Mouse (Mus musculus) lung, embryonic 14.5 days (tissue): Measurements from ENCODE around the gene Pcgf6. TPM values are rescaled to one million over a fixed set of nuclear protein-coding genes. Genes with fewer than 3 reads are reported as not detected.
A peak's percentile ranks its signal among the peaks of the same experiment; 100 is the strongest.

Experiments used
- ATAC-seq: fragments of 200-750 bp; cut with Nextera tagmentation; 2 replicates; pipeline ENCODE4 v1.8.0; 2017; ENCODE audit warnings: mild to moderate bottlenecking, moderate TSS enrichment, moderate library complexity; ENCODE audit not compliant: insufficient read depth
- DNase-seq: peaks from one replicate; pipeline ENCODE4 v3.0.0-alpha.2; 2015
- H3K27ac ChIP-seq: fragments of 300-500 bp; sonication (generic); 2 replicates; pipeline ENCODE4 v1.5.1; 2014; ENCODE audit warnings: low read depth, mild to moderate bottlenecking, moderate library complexity
- H3K27me3 ChIP-seq: fragments of 300-500 bp; sonication (generic); 2 replicates; pipeline ENCODE4 v1.6.1; 2014; ENCODE audit warnings: low read length, control low read depth; ENCODE audit not compliant: insufficient read depth
- H3K36me3 ChIP-seq: fragments of 300-500 bp; sonication (generic); 2 replicates; pipeline ENCODE4 v1.6.1; 2014; ENCODE audit warnings: control low read depth; ENCODE audit not compliant: insufficient read depth
- H3K4me1 ChIP-seq: fragments of 300-500 bp; sonication (generic); 2 replicates; pipeline ENCODE4 v1.6.1; 2014; ENCODE audit warnings: antibody characterized with exemption, control low read depth; ENCODE audit not compliant: insufficient read depth
- H3K4me2 ChIP-seq: fragments of 300-500 bp; sonication (generic); 2 replicates; pipeline ENCODE4 v1.6.1; 2014; ENCODE audit warnings: mild to moderate bottlenecking
- H3K4me3 ChIP-seq: fragments of 300-500 bp; sonication (generic); 2 replicates; pipeline ENCODE4 v1.5.1; 2014; ENCODE audit warnings: low read depth, low read length
- H3K9ac ChIP-seq: fragments of 300-500 bp; sonication (generic); 2 replicates; pipeline ENCODE4 v1.6.1; 2014
- H3K9me3 ChIP-seq: fragments of 300-500 bp; sonication (generic); 2 replicates; pipeline ENCODE4 v1.6.1; 2016; ENCODE audit warnings: low read depth, low read length, control low read depth
- CTCF ChIP-seq: IDR thresholded peaks from 2 replicates; pipeline ENCODE4 v1.5.1; 2016; ENCODE audit warnings: antibody characterized with exemption, low read depth
- WGBS: fragments of 180-500 bp; shearing (Covaris S2); extraction: QIAGEN DNeasy Blood & Tissue Kit; methylation state at CpG from one replicate; pipeline ENCODE4 v1.1.7; 2014; 5-methylcytosine and 5-hydroxymethylcytosine counted together
- polyA plus RNA-seq: library from polyadenylated mRNA; unstranded; fragments of >200 nt; fragmentation: Nextera tagmentation; extraction: Ambion mirVana; gene quantifications from 2 replicates; pipeline ENCODE4 v1.2.1, GENCODE M21; 2014

Gene Pcgf6
- polyA plus RNA-seq, 1 experiment from 2014 or later, result 26.7 TPM

GRCm38 (mm10) chr19:47047236-47047833, 3.4 kb downstream of the Pcgf6 start:
- DNase-seq (no peak), ATAC-seq (no peak)
- Histone ChIP-seq H3K27ac (no peak overlapping the region), H3K36me3 (peaks cover 28% of the 10 kb centered on the region), H3K4me1 (peaks cover 6% of the 10 kb centered on the region; the same call in 1 of the 2 replicates), H3K4me2 (no peak overlapping the region), H3K4me3 (no peak overlapping the region), H3K9me3 (no peaks in the 10 kb centered on the region), H3K9ac (no peak overlapping the region), H3K27me3 (no peaks in the 10 kb centered on the region)
- WGBS, result 77% methylated on average over 13 of the region's 13 CpGs
- TF ChIP-seq CTCF, result no peak

DNA sequence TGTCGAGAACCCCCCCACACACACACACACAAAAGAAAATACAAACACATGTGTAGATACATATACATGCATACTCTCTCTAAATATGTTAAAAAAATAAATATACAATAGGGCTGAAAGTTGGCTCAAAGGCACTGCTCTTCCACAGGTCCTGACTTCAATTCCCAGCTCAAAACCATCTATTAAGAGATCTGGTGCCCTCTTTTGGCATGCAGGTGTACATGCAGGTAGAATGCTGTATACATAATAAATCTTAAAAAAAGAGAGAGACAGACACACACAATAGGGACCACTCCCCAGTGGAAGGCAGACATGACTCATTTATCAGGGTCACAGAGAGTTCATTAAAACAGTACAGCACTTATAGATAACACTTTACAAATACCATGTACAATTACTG, 4.4 kb downstream of the Pcgf6 start:
- no peaks in the 10 kb centered on the region for H3K9me3 ChIP-seq
- H3K36me3 ChIP-seq, result peaks cover 31% of the 10 kb centered on the region
- ATAC-seq, result no peak
- no peak overlapping the region for H3K27ac ChIP-seq
- H3K27me3 ChIP-seq, result no peaks in the 10 kb centered on the region
- TF ChIP-seq CTCF, result no peak
- H3K4me2 ChIP-seq, result no peak overlapping the region
- H3K4me1 ChIP-seq, result peaks cover 6% of the 10 kb centered on the region; the same call in 1 of the 2 replicates
- WGBS, result 92% methylated on average over 1 of the region's 1 CpGs
- no peak overlapping the region for H3K4me3 ChIP-seq
- DNase-seq, result peak; percentile 17
- no peak overlapping the region for H3K9ac ChIP-seq

GRCm38 (mm10) chr19:47043608-47044007, 7.1 kb downstream of the Pcgf6 start:
- H3K9ac ChIP-seq, result no peak overlapping the region
- H3K27ac ChIP-seq, result no peak overlapping the region
- no peaks in the 10 kb centered on the region for H3K27me3 ChIP-seq
- H3K4me1 ChIP-seq, result no peaks in the 10 kb centered on the region
- 79% methylated on average over 3 of the region's 3 CpGs for WGBS
- no peaks in the 10 kb centered on the region for H3K9me3 ChIP-seq
- peaks cover 49% of the 10 kb centered on the region for H3K36me3 ChIP-seq
- no peak overlapping the region for H3K4me3 ChIP-seq
- DNase-seq (peak; percentile 62), ATAC-seq (no peak)
- peak; percentile 45 for TF ChIP-seq CTCF
- H3K4me2 ChIP-seq, result no peak overlapping the region

GRCm38 (mm10) chr19:47040720-47041473, 9.8 kb downstream of the Pcgf6 start:
- DNase-seq (no peak), ATAC-seq (no peak)
- H3K36me3 ChIP-seq, result peaks cover 50% of the 10 kb centered on the region
- no peaks in the 10 kb centered on the region for H3K4me1 ChIP-seq
- TF ChIP-seq CTCF, result no peak
- H3K27ac ChIP-seq, result no peak overlapping the region
- no peaks in the 10 kb centered on the region for H3K9me3 ChIP-seq
- no peaks in the 10 kb centered on the region for H3K27me3 ChIP-seq
- no peak overlapping the region for H3K4me2 ChIP-seq
- 81% methylated on average over 3 of the region's 3 CpGs for WGBS
- no peak overlapping the region for H3K9ac ChIP-seq
- no peak overlapping the region for H3K4me3 ChIP-seq

- DNase-seq (no peak), ATAC-seq (no peak)
- Histone ChIP-seq H3K9me3 (no peaks in the 10 kb centered on the region), H3K36me3 (peaks cover 59% of the 10 kb centered on the region), H3K27ac (no peak overlapping the region), H3K4me1 (no peaks in the 10 kb centered on the region), H3K4me2 (no peak overlapping the region), H3K4me3 (no peak overlapping the region), H3K9ac (no peak overlapping the region), H3K27me3 (no peaks in the 10 kb centered on the region)
- no peak for TF ChIP-seq CTCF
- WGBS, result 80% methylated on average over 3 of the region's 3 CpGs
Observed at GRCm38 (mm10) chr19:47036596-47036995, 14.1 kb downstream of the Pcgf6 start.

- Histone ChIP-seq H3K9ac (no peak overlapping the region), H3K27me3 (no peaks in the 10 kb centered on the region), H3K9me3 (no peaks in the 10 kb centered on the region), H3K27ac (no peak overlapping the region), H3K36me3 (peaks cover 50% of the 10 kb centered on the region), H3K4me3 (no peak overlapping the region), H3K4me1 (no peaks in the 10 kb centered on the region), H3K4me2 (no peak overlapping the region)
- ATAC-seq (no peak), DNase-seq (no peak)
- TF ChIP-seq CTCF, result no peak
- WGBS, result 81% methylated on average over 4 of the region's 4 CpGs
Observed at GRCm38 (mm10) chr19:47034916-47035315, 15.8 kb downstream of the Pcgf6 start.

DNA sequence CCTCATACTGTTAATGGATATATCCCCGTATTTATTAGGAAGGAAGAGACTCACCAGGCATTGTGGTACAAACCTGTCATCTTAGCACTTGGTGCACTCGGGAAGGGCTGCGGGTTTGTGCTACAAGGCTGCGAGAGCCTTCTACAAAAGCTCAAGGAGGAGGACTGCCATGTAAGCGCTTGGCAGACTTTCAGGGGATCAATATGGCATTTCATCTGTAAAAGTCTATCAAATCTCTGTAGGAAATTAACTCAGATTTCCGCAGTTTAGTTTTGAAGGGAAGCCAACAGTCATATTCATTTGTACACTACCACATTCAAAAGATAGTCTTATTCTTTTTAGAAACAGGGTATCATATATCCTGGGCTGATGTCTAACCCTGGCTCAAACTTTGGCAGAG, 18.9 kb downstream of the Pcgf6 start:
- WGBS, result 87% methylated on average over 6 of the region's 6 CpGs
- TF ChIP-seq CTCF, result no peak
- Histone ChIP-seq H3K36me3 (peaks cover 27% of the 10 kb centered on the region), H3K27ac (no peak overlapping the region), H3K9ac (no peak overlapping the region), H3K4me3 (no peak overlapping the region), H3K9me3 (no peaks in the 10 kb centered on the region), H3K27me3 (no peaks in the 10 kb centered on the region), H3K4me1 (no peaks in the 10 kb centered on the region), H3K4me2 (no peak overlapping the region)
- ATAC-seq, result no peak
- DNase-seq, result no peak
